Mouse (Mus musculus) heart, embryonic 10.5 days (tissue): ENCODE measurements around the gene Parp12. TPM values are rescaled to one million over a fixed set of nuclear protein-coding genes. Genes with fewer than 3 reads are reported as not detected.

Experiments used
- DNase-seq: peaks from one replicate; pipeline ENCODE4 v3.0.0-alpha.2; 2017; ENCODE audit warnings: low spot score
- H3K27ac ChIP-seq: fragments of 300-500 bp; sonication (generic); 2 replicates; pipeline ENCODE4 v1.5.1; 2016; ENCODE audit warnings: mild to moderate bottlenecking
- H3K27me3 ChIP-seq: fragments of 300-500 bp; sonication (generic); 2 replicates; pipeline ENCODE4 v1.6.1; 2016; ENCODE audit warnings: mild to moderate bottlenecking; ENCODE audit not compliant: poor library complexity, insufficient read depth, severe bottlenecking
- H3K36me3 ChIP-seq: fragments of 300-500 bp; sonication (generic); 2 replicates; pipeline ENCODE4 v1.6.1; 2016; ENCODE audit warnings: mild to moderate bottlenecking, moderate library complexity
- H3K4me1 ChIP-seq: fragments of 300-500 bp; sonication (generic); 2 replicates; pipeline ENCODE4 v1.6.1; 2016; ENCODE audit warnings: mild to moderate bottlenecking
- H3K4me3 ChIP-seq: fragments of 300-500 bp; sonication (generic); 2 replicates; pipeline ENCODE4 v1.5.1; 2016; ENCODE audit warnings: mild to moderate bottlenecking, moderate library complexity
- H3K9me3 ChIP-seq: fragments of 300-500 bp; sonication (generic); 2 replicates; pipeline ENCODE4 v1.6.1; 2016; ENCODE audit warnings: mild to moderate bottlenecking, moderate library complexity
- WGBS: fragments of 180-500 bp; shearing (Covaris S2); methylation state at CpG from one replicate; pipeline ENCODE4 v1.1.7; 2016; 5-methylcytosine and 5-hydroxymethylcytosine counted together
- polyA plus RNA-seq: library from polyadenylated mRNA; unstranded; fragments of >200 nt; fragmentation: Nextera tagmentation; extraction: Ambion mirVana; gene quantifications from 2 replicates; pipeline ENCODE4 v1.2.1, GENCODE M21; 2016

Gene Parp12
- polyA plus RNA-seq, 1 experiment from 2014 or later = 3.3 TPM

- no peaks in the 10 kb centered on the region for H3K4me1 ChIP-seq
- H3K27me3 ChIP-seq = no peaks in the 10 kb centered on the region
- no peak for DNase-seq
- no peak overlapping the region for H3K27ac ChIP-seq
- no peaks in the 10 kb centered on the region for H3K36me3 ChIP-seq
- whole genome bisulfite sequencing = 73% methylated on average over 4 of the region's 4 CpGs
- no peaks in the 10 kb centered on the region for H3K9me3 ChIP-seq
- H3K4me3 ChIP-seq = no peak overlapping the region
Measured at GRCm38 (mm10) chr6:39104631-39105030, 13.5 kb downstream of the Parp12 start.

GRCm38 (mm10) chr6:39076498-39076897 is 41.7 kb downstream of the Parp12 start:
- no peaks in the 10 kb centered on the region for H3K4me1 ChIP-seq
- peaks cover 7% of the 10 kb centered on the region; the same call in 1 of the 2 replicates for H3K27me3 ChIP-seq
- H3K9me3 ChIP-seq = no peaks in the 10 kb centered on the region
- DNase-seq = no peak
- H3K36me3 ChIP-seq = no peaks in the 10 kb centered on the region
- H3K4me3 ChIP-seq = no peak overlapping the region
- no peak overlapping the region for H3K27ac ChIP-seq

- Histone ChIP-seq H3K4me1 (no peaks in the 10 kb centered on the region), H3K36me3 (no peaks in the 10 kb centered on the region), H3K9me3 (no peaks in the 10 kb centered on the region), H3K4me3 (no peak overlapping the region), H3K27me3 (peaks cover 7% of the 10 kb centered on the region; the same call in 1 of the 2 replicates), H3K27ac (no peak overlapping the region)
- no peak for DNase-seq
Measured at GRCm38 (mm10) chr6:39074186-39074585, 44.0 kb downstream of the Parp12 start.

- no peak for DNase-seq
- Histone ChIP-seq H3K36me3 (no peaks in the 10 kb centered on the region), H3K4me3 (no peak overlapping the region), H3K9me3 (no peaks in the 10 kb centered on the region), H3K27ac (no peak overlapping the region), H3K4me1 (no peaks in the 10 kb centered on the region), H3K27me3 (peaks cover 7% of the 10 kb centered on the region; the same call in 1 of the 2 replicates)
- 79% methylated on average over 5 of the region's 5 CpGs for WGBS
Measured at GRCm38 (mm10) chr6:39072664-39073063, 45.5 kb downstream of the Parp12 start.

- no peaks in the 10 kb centered on the region for H3K36me3 ChIP-seq
- 46% methylated on average over 12 of the region's 12 CpGs for WGBS
- H3K4me1 ChIP-seq = peaks cover 9% of the 10 kb centered on the region; the same call in 1 of the 2 replicates
- DNase-seq = peak; percentile 86
- 0 out of 2 replicates have a peak overlapping the region, but pooled peaks have one; percentile 2 for H3K27ac ChIP-seq
- no peak overlapping the region for H3K4me3 ChIP-seq
- H3K27me3 ChIP-seq = no peaks in the 10 kb centered on the region
- no peaks in the 10 kb centered on the region for H3K9me3 ChIP-seq
Measured at GRCm38 (mm10) chr6:39066935-39067578, 51.1 kb downstream of the Parp12 start.

- H3K9me3 ChIP-seq = no peaks in the 10 kb centered on the region
- WGBS = 57% methylated on average over 2 of the region's 2 CpGs
- no peaks in the 10 kb centered on the region for H3K27me3 ChIP-seq
- H3K27ac ChIP-seq = no peak overlapping the region
- H3K36me3 ChIP-seq = no peaks in the 10 kb centered on the region
- H3K4me1 ChIP-seq = peaks cover 30% of the 10 kb centered on the region
- DNase-seq = no peak
- H3K4me3 ChIP-seq = no peak overlapping the region
Measured at GRCm38 (mm10) chr6:39063541-39063940, 54.6 kb downstream of the Parp12 start.

GRCm38 (mm10) chr6:39061180-39061579 is 57.0 kb downstream of the Parp12 start:
- WGBS = 61% methylated on average over 4 of the region's 4 CpGs
- no peak overlapping the region for H3K4me3 ChIP-seq
- peaks cover 24% of the 10 kb centered on the region for H3K4me1 ChIP-seq
- no peak overlapping the region for H3K27ac ChIP-seq
- no peaks in the 10 kb centered on the region for H3K36me3 ChIP-seq
- DNase-seq = no peak
- no peaks in the 10 kb centered on the region for H3K9me3 ChIP-seq
- no peaks in the 10 kb centered on the region for H3K27me3 ChIP-seq

GRCm38 (mm10) chr6:39059547-39060497 is 58.3 kb downstream of the Parp12 start:
- DNase-seq = no peak
- no peaks in the 10 kb centered on the region for H3K27me3 ChIP-seq
- H3K4me1 ChIP-seq = peaks cover 34% of the 10 kb centered on the region
- H3K4me3 ChIP-seq = no peak overlapping the region
- 54% methylated on average over 12 of the region's 12 CpGs for WGBS
- H3K9me3 ChIP-seq = no peaks in the 10 kb centered on the region
- no peaks in the 10 kb centered on the region for H3K36me3 ChIP-seq
- peak overlapping the region; percentile 67 for H3K27ac ChIP-seq

GRCm38 (mm10) chr6:39058936-39059335 is 59.2 kb downstream of the Parp12 start:
- H3K27ac ChIP-seq = peak overlapping the region; percentile 67

GRCm38 (mm10) chr6:39058389-39058788 is 59.8 kb downstream of the Parp12 start:
- Histone ChIP-seq H3K4me3 (no peak overlapping the region), H3K27ac (no peak overlapping the region), H3K9me3 (no peaks in the 10 kb centered on the region), H3K36me3 (no peaks in the 10 kb centered on the region), H3K4me1 (peaks cover 34% of the 10 kb centered on the region), H3K27me3 (no peaks in the 10 kb centered on the region)
- 55% methylated on average over 3 of the region's 3 CpGs for WGBS
- DNase-seq = no peak

More at GRCm38 (mm10) chr6:39058936-39059335, 59.2 kb downstream of the Parp12 start:
- 53% methylated on average over 3 of the region's 3 CpGs for WGBS
- no peak for DNase-seq
- Histone ChIP-seq H3K27me3 (no peaks in the 10 kb centered on the region), H3K4me3 (no peak overlapping the region), H3K36me3 (no peaks in the 10 kb centered on the region), H3K9me3 (no peaks in the 10 kb centered on the region), H3K4me1 (peaks cover 34% of the 10 kb centered on the region)

GRCm38 (mm10) chr6:39057161-39057560 is 61.0 kb downstream of the Parp12 start:
- WGBS = 96% methylated on average over 1 of the region's 1 CpGs
- Histone ChIP-seq H3K36me3 (no peaks in the 10 kb centered on the region), H3K4me1 (peaks cover 34% of the 10 kb centered on the region), H3K4me3 (no peak overlapping the region), H3K27me3 (no peaks in the 10 kb centered on the region; the same call in 1 of the 2 replicates), H3K27ac (no peak overlapping the region), H3K9me3 (no peaks in the 10 kb centered on the region)
- no peak for DNase-seq

GRCm38 (mm10) chr6:39055831-39056261 is 62.3 kb downstream of the Parp12 start:
- Histone ChIP-seq H3K27me3 (no peaks in the 10 kb centered on the region; the same call in 1 of the 2 replicates), H3K4me3 (no peak overlapping the region), H3K4me1 (peaks cover 31% of the 10 kb centered on the region), H3K27ac (peak overlapping the region; percentile 63), H3K9me3 (no peaks in the 10 kb centered on the region), H3K36me3 (no peaks in the 10 kb centered on the region)
- WGBS = 62% methylated on average over 7 of the region's 7 CpGs
- no peak for DNase-seq
